Mouse (Mus musculus): ENCODE measurements at regions not wholly inside any gene's neighbourhood (a gene's known extent, or its start where the extent isn't known, plus 50 kb on each side); places are given as distances from the start of the nearest gene placed in this dataset.

GRCm38 (mm10) chr1:13846336-13846865, 2246.7 kb downstream of the 4930444P10Rik start:
- no peak for ATAC-seq (ENCODE audit: insufficient number of reproducible peaks, low FRiP score, low TSS enrichment)

DNA sequence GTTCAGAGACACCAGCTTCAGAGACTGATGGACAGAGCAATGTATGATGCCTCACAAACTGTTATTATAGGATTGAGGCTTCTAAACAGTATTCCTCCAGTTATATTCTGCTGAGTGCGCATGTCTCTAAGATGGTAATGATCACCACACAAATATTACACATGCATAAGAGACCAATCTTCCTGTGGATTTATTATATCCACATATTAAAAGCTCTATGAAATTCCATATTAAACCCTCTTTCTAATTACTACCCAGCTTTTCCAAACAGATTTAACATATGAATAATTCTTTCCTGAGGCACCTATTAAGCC, 2252.9 kb downstream of the 4930444P10Rik start:
- ATAC-seq (ENCODE audit: insufficient number of reproducible peaks, low FRiP score, low TSS enrichment): no peak

- no peak for ATAC-seq (ENCODE audit: insufficient number of reproducible peaks, low FRiP score, low TSS enrichment)
These were observed 2253.4 kb downstream of the 4930444P10Rik start for GRCm38 (mm10) chr1:13839619-13840308.

DNA sequence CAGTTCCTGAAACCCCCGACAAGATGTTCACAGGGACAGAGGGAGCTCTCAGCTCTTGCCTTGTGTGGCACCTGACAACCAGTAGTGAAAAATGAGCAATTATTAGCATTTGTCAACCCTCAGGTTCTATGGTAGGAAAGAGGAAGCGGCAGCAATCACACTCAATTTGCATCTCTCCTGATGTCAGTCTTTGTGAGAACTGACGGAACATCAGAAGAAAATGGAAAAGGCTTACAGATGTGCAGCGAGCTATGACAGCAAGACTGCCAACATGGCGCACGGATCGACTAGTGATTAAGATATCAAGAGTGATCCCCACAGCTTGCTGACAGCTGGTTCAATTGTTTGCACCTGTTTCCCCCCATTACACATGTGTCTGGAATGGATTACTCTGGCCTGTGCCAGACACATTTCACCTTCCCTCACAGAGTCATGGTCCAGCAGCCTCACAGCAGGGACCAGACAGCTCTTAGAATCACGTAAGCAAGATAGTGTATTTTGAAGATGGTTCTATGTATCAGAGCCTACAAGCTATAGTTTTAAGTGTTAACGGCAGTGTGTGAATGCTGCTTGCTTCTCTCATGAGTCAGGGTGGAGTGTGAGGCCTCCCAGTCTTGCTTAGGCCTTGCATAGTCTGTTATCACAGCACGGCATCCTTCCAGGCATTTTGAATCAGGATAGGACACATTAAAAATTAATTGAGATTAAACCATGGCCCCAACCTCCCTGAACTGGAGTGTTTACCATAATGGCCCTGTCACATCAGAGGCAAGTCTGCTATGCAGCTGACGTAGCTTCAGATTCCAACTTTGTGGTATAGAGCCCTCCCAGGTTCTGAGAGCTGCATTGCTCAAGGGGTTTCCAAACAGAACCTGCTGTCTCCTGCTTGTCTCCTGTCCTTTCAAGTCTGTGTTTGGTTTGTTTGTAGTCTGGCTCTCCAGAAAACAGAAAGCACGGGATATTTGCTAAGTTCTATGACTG, 2258.0 kb downstream of the 4930444P10Rik start:
- no peak for ATAC-seq (ENCODE audit: insufficient number of reproducible peaks, low FRiP score, low TSS enrichment)

DNA sequence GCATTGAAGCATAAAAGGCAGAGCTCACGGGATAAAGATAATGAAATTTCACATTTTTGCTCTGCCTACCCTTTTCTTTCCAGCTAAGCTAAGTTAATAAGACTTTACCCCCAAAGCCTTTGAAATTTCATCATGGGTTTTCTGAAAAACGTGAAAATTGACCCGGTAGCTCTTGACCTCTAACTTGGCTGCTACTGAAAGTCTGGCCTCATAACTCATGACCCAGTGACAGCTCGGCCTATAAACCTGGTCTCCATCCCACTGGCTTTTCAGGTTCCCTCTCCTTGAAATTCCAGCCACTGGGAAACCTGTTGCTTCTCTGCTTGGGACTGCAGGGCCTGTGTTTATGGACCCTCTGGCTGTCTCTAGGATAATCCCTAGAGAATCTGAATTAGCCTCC, 2285.3 kb downstream of the 4930444P10Rik start:
- ATAC-seq (ENCODE audit: insufficient number of reproducible peaks, low FRiP score, low TSS enrichment): no peak

GRCm38 (mm10) chr1:13800460-13800859, 2292.7 kb downstream of the 4930444P10Rik start:
- ATAC-seq (ENCODE audit: insufficient number of reproducible peaks, low FRiP score, low TSS enrichment): no peak

- ATAC-seq (ENCODE audit: insufficient number of reproducible peaks, low FRiP score, low TSS enrichment): no peak
These were observed 2294.3 kb downstream of the 4930444P10Rik start for GRCm38 (mm10) chr1:13798848-13799247.

DNA sequence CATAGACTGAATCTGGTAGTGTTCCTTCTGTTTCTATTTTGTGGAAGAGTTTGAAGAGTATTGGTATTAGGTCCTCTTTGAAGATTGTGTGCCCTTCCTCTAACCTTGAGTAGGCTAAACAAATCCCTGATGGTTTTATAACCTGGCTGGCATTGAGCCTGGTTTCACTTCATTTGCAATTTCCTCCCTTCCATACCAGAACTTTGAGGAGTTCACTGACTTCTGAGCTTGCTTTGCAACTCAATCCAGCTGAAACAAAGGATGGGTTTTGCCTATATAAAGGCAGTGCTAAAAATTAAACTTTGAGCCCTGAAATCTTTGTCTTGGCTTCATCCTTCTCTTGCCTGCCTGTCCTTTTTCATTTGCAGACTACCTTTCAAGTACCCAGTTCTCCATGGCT, 2297.9 kb downstream of the 4930444P10Rik start:
- no peak for ATAC-seq (ENCODE audit: insufficient number of reproducible peaks, low FRiP score, low TSS enrichment)

DNA sequence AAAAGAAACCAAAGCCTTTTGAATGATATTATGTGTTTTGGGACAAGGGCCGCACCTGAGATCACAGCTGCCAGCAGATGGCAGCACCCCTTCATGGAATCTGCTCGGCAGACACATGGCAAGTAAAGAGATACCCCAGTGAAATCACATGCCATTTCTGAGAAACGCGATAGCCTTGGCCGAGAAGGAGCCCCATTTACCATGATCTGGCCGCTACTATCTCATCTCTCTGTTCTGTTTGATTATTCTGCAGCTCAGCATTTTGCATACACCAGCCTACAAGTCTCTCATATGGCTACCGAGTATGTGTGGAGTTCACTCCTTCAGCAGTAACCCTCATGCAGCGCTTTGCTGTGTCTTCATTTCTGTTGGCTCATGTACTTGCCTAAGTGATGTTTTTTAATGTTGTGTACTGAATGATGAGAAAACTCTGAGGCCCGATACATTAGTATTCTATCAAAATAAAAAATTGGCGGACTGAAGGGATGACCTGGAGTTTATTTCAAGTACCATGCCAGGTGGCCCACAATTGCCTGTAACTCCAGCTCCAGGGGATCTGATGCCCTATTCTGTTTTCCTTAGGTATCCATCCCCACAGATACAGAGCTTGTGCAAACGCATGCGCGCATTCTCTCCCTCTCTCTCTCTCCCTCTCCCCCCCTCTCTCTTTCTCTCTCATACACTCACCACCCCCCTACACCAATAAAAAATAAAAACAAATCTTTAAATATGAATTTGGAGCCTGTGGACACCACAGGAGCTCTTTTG, 2303.6 kb downstream of the 4930444P10Rik start:
- ATAC-seq (ENCODE audit: insufficient number of reproducible peaks, low FRiP score, low TSS enrichment): peak; percentile 83

DNA sequence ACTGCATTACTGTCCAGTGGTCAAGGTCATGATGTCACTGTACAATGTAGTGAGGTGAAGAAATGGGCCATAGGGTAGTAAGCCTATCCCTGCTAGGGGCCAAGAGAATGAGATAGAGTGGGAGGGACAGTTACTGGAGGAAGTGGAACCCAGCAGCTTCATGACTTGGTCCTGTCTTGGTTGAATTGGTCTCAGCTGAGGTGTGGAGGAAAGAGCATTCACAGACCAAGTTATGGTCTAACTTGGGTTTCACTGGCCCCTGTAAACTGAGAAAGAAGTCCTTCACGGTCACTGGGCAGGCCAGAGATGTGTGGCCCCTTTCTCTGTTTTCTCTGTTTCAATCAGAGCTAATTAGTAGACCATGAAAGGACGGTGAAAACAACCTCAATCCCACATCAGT, 2306.1 kb downstream of the 4930444P10Rik start:
- no peak for ATAC-seq (ENCODE audit: insufficient number of reproducible peaks, low FRiP score, low TSS enrichment)

- ATAC-seq (ENCODE audit: insufficient number of reproducible peaks, low FRiP score, low TSS enrichment): no peak
These were observed 2308.7 kb downstream of the 4930444P10Rik start for GRCm38 (mm10) chr1:13784396-13784795.

DNA sequence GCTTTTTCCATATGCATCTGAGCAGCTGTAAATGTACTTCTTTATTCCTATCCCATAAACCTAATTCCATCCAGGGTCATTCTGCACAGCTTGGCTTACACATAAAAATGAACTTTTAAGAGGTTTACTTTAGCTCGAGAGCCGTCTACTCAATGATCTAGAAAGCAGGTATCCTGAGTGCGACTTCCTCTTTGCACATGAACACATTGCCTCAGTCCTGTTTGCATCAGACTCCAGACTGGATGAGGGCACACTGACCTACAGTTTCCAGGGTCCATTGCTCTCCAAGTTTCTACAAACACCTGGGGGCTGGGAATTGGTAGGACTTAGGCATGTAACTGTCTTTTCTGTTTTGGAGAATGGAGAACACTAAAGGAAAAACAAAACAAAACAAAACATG, 2310.5 kb downstream of the 4930444P10Rik start:
- no peak for ATAC-seq (ENCODE audit: insufficient number of reproducible peaks, low FRiP score, low TSS enrichment)

- no peak for ATAC-seq (ENCODE audit: insufficient number of reproducible peaks, low FRiP score, low TSS enrichment)
These were observed 2321.0 kb downstream of the 4930444P10Rik start for GRCm38 (mm10) chr1:13772106-13772505.

DNA sequence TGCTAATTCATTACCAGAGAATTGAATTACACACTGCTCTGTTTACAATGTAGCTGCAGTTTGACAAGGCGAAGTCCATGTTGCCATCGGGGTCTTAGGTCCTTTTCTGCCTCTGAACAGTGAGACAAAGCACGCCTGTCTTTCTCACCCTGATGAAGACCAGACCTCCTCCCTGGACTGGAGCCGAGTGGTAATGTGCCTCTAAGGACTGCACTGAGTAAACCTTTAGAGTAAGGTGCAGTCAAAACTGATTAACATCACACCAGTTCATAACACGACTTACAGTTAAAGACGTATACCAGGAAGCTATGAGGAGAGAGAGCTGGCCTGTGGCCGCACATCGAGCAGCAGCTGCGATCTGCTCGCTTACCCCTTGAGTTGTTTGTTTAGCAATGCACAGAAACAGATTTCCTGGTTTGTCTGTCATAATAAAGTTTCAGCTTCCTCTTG, 2322.1 kb downstream of the 4930444P10Rik start:
- ATAC-seq (ENCODE audit: insufficient number of reproducible peaks, low FRiP score, low TSS enrichment): no peak

- ATAC-seq (ENCODE audit: insufficient number of reproducible peaks, low FRiP score, low TSS enrichment): no peak
These were observed 2338.6 kb downstream of the A830018L16Rik start for GRCm38 (mm10) chr1:13752479-13752878.

DNA sequence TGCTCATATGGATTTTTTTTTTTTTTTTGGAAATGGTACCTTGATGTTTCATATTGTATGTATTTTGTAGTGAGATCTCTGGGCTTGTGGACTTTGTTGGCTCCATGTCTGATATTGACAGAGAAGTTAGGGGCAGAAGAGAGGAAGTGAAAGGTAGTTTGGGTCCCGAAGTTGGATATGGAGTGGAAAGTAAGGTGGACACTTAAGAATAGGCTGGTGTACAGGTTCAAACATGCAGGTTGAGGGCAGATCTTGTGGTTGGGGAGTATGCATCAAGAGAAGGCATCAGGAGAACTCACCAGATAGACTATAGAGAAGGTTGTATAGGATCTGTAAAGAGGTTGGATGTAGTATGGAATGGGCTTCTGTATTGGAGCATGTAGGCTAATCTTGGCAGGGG, 2337.5 kb downstream of the A830018L16Rik start:
- no peak for ATAC-seq (ENCODE audit: insufficient number of reproducible peaks, low FRiP score, low TSS enrichment)
